ENCODE assay signal across 9 mouse cellular contexts in genomic region chr1:13789318-13790085, GRCm38 (mm10).
DNase-seq lines count a peak whose midpoint lies in the region; ATAC-seq and TF ChIP-seq lines count a peak whose summit lies in the region.
"Had no signal": no experiment of that assay in that cellular context is flagged by ENCODE, and none has a peak within 500 bp of the region (broad histone marks: within the 10 kb centered on the region; RNA-seq: fewer than 3 reads in every experiment).

No protein-coding gene starts in this region.

- H3ac ChIP-seq in C2C12 (ENCODE audit: control insufficient read depth, insufficient read length, low read depth), result no peak overlapping the region

- H3K4me1 ChIP-seq in bone marrow, adult 2 months (ENCODE audit: control insufficient read depth, insufficient read depth, low read length), result no peaks in the 10 kb centered on the region
- H3K4me1 ChIP-seq in embryonic facial prominence, embryonic 15.5 days, result 0 out of 2 replicates have a peak, but pooled peaks cover 6% of the 10 kb centered on the region
- 0 out of 2 replicates have a peak, but pooled peaks cover 3% of the 10 kb centered on the region for H3K4me1 ChIP-seq in heart, embryonic 12.5 days (replicated peaks)
- H3K4me1 ChIP-seq in liver, embryonic 14.5 days (replicated peaks; ENCODE audit: control insufficient read depth in 2 of 2, insufficient read depth in 2 of 2, low read length in 1 of 2), result no peaks in the 10 kb centered on the region
- H3K4me1 ChIP-seq in neural tube, embryonic 13.5 days (replicated peaks), result peaks cover 4% of the 10 kb centered on the region; the same call in 1 of the 2 replicates
- H3K4me1 ChIP-seq in stomach, postnatal 0 days (replicated peaks; ENCODE audit: control insufficient read depth, insufficient read depth), result no peaks in the 10 kb centered on the region

- no peaks in the 10 kb centered on the region for H3K79me2 ChIP-seq in C2C12 (ENCODE audit: control insufficient read depth, insufficient read depth)

- no peak for TF ChIP-seq EP300 in liver, embryonic 14.5 days (IDR thresholded peaks at IDR 0.05; ENCODE audit: low read depth)
- TF ChIP-seq EP300 in stomach, postnatal 0 days (optimal IDR thresholded peaks at IDR 0.05), result no peak

- no peaks in the 10 kb centered on the region for H3K9me3 ChIP-seq in embryonic facial prominence, embryonic 15.5 days (replicated peaks)
- 0 out of 2 replicates have a peak, but pooled peaks cover 12% of the 10 kb centered on the region for H3K9me3 ChIP-seq in heart, embryonic 12.5 days (replicated peaks)
- no peaks in the 10 kb centered on the region for H3K9me3 ChIP-seq in liver, embryonic 14.5 days (ENCODE audit: control insufficient read depth, low read length)
- peaks cover 11% of the 10 kb centered on the region for H3K9me3 ChIP-seq in neural tube, embryonic 13.5 days
- H3K9me3 ChIP-seq in stomach, postnatal 0 days (ENCODE audit: control insufficient read depth, low read length), result no peaks in the 10 kb centered on the region

- H3K27me3 ChIP-seq in C2C12 (ENCODE audit: control insufficient read depth, insufficient read depth, insufficient read length), result no peaks in the 10 kb centered on the region
- no peaks in the 10 kb centered on the region for H3K27me3 ChIP-seq in embryonic facial prominence, embryonic 15.5 days
- no peaks in the 10 kb centered on the region for H3K27me3 ChIP-seq in heart, embryonic 12.5 days (replicated peaks)
- no peaks in the 10 kb centered on the region for H3K27me3 ChIP-seq in liver, embryonic 14.5 days (ENCODE audit: control insufficient read depth, insufficient read depth, low read length)
- peaks cover 4% of the 10 kb centered on the region for H3K27me3 ChIP-seq in neural tube, embryonic 13.5 days
- H3K27me3 ChIP-seq in stomach, postnatal 0 days (ENCODE audit: control insufficient read depth, insufficient read depth, low read length), result no peaks in the 10 kb centered on the region

- no peak for ATAC-seq in embryonic facial prominence, embryonic 15.5 days (ENCODE audit: insufficient number of reproducible peaks, low FRiP score, low TSS enrichment, low read depth)
- 0 out of 2 replicates have a peak, but pooled peaks have one; percentile 36 for ATAC-seq in heart, embryonic 12.5 days (ENCODE audit: insufficient number of reproducible peaks, low FRiP score)
- no peak for ATAC-seq in liver, embryonic 14.5 days (ENCODE audit: insufficient read depth)
- ATAC-seq in neural tube, embryonic 13.5 days (ENCODE audit: low read depth), result peak; percentile 92
- no peak for ATAC-seq in stomach, postnatal 0 days (ENCODE audit: low FRiP score, low TSS enrichment)

- H3K4me3 ChIP-seq in C2C12 (ENCODE audit: insufficient read depth, poor library complexity, severe bottlenecking), result no peak overlapping the region
- no peak overlapping the region for H3K4me3 ChIP-seq in bone marrow, adult 2 months (replicated peaks; ENCODE audit: control insufficient read depth, low read depth, low read length)
- 0 out of 2 replicates have a peak overlapping the region, but pooled peaks have one; percentile 13 for H3K4me3 ChIP-seq in embryonic facial prominence, embryonic 15.5 days (replicated peaks)
- H3K4me3 ChIP-seq in heart, embryonic 12.5 days, result no peak overlapping the region
- H3K4me3 ChIP-seq in liver, embryonic 14.5 days (ENCODE audit: insufficient read depth in 1 of 2, low read depth in 2 of 2, low read length in 2 of 2), result no peak overlapping the region
- no peak overlapping the region for H3K4me3 ChIP-seq in neural tube, embryonic 13.5 days
- H3K4me3 ChIP-seq in stomach, postnatal 0 days (ENCODE audit: low read depth, low read length), result no peak overlapping the region
- H3K4me3 ChIP-seq: erythroblast, embryonic 14.5 days had no signal

- peak; percentile 54 for TF ChIP-seq CTCF in C2C12 (IDR thresholded peaks at IDR 0.05; ENCODE audit: control insufficient read depth, insufficient read depth, insufficient read length)
- TF ChIP-seq CTCF in bone marrow, adult 2 months (IDR thresholded peaks at IDR 0.05; ENCODE audit: control insufficient read depth, insufficient read depth, low read length), result peak; percentile 85
- TF ChIP-seq CTCF in liver, embryonic 14.5 days (IDR thresholded peaks at IDR 0.05; ENCODE audit: low read depth), result peak; percentile 77
- TF ChIP-seq CTCF in stomach, postnatal 0 days (IDR thresholded peaks at IDR 0.05; ENCODE audit: low read depth), result peak; percentile 94

- DNase-seq in kidney, postnatal 10 days, result peak; percentile 88
- peak in 2 of 3 experiments; percentile 13 to 20 for DNase-seq in liver, embryonic 14.5 days (ENCODE audit: low read depth in 3 of 3, low spot score in 3 of 3)
- peak; percentile 72 for DNase-seq in stomach, postnatal 0 days (ENCODE audit: low spot score)

- H3K36me3 ChIP-seq in C2C12 (ENCODE audit: control insufficient read depth, insufficient read depth), result no peaks in the 10 kb centered on the region
- no peaks in the 10 kb centered on the region for H3K36me3 ChIP-seq in embryonic facial prominence, embryonic 15.5 days
- H3K36me3 ChIP-seq in heart, embryonic 12.5 days, result no peaks in the 10 kb centered on the region
- no peaks in the 10 kb centered on the region for H3K36me3 ChIP-seq in liver, embryonic 14.5 days (replicated peaks; ENCODE audit: control insufficient read depth, insufficient read depth, low read depth)
- no peaks in the 10 kb centered on the region for H3K36me3 ChIP-seq in neural tube, embryonic 13.5 days
- H3K36me3 ChIP-seq in stomach, postnatal 0 days (ENCODE audit: control insufficient read depth, insufficient read depth, low read length), result no peaks in the 10 kb centered on the region

- no peak for TF ChIP-seq POLR2A in bone marrow, adult 2 months (IDR thresholded peaks at IDR 0.05; ENCODE audit: borderline replicate concordance, control insufficient read depth, low read depth, low read length)

- H3K9ac ChIP-seq in embryonic facial prominence, embryonic 15.5 days, result no peak overlapping the region
- H3K9ac ChIP-seq in heart, embryonic 12.5 days, result no peak overlapping the region
- H3K9ac ChIP-seq in liver, embryonic 14.5 days (replicated peaks), result no peak overlapping the region
- no peak overlapping the region for H3K9ac ChIP-seq in neural tube, embryonic 13.5 days
- H3K9ac ChIP-seq in stomach, postnatal 0 days (ENCODE audit: low read length), result no peak overlapping the region

- peak overlapping the region; percentile 42 for H3K4me2 ChIP-seq in embryonic facial prominence, embryonic 15.5 days (replicated peaks)
- H3K4me2 ChIP-seq in heart, embryonic 12.5 days, result peak overlapping the region; percentile 59
- no peak overlapping the region for H3K4me2 ChIP-seq in liver, embryonic 14.5 days (ENCODE audit: low read depth)
- peak overlapping the region; percentile 42 for H3K4me2 ChIP-seq in neural tube, embryonic 13.5 days
- H3K4me2 ChIP-seq in stomach, postnatal 0 days (replicated peaks; ENCODE audit: low read depth), result no peak overlapping the region; the same call in 1 of the 2 replicates

- no peak overlapping the region for H3K27ac ChIP-seq in bone marrow, adult 2 months (ENCODE audit: control insufficient read depth, insufficient read depth, low read depth, low read length, poor library complexity)
- no peak overlapping the region for H3K27ac ChIP-seq in embryonic facial prominence, embryonic 15.5 days (replicated peaks)
- no peak overlapping the region for H3K27ac ChIP-seq in heart, embryonic 12.5 days (ENCODE audit: poor library complexity, severe bottlenecking)
- no peak overlapping the region for H3K27ac ChIP-seq in liver, embryonic 14.5 days
- H3K27ac ChIP-seq in neural tube, embryonic 13.5 days (replicated peaks), result no peak overlapping the region
- H3K27ac ChIP-seq in stomach, postnatal 0 days (replicated peaks), result no peak overlapping the region

- H3K79me3 ChIP-seq in C2C12 (ENCODE audit: low read depth), result no peaks in the 10 kb centered on the region

- WGBS in bone marrow, adult 2 months, result 48% methylated on average over 13 of the region's 13 CpGs
- WGBS in embryonic facial prominence, embryonic 15.5 days, result 32% methylated on average over 13 of the region's 13 CpGs
- 40% methylated on average over 13 of the region's 13 CpGs for WGBS in heart, embryonic 12.5 days
- WGBS in liver, embryonic 14.5 days (ENCODE audit: insufficient replicate concordance), result 32% methylated on average over 13 of the region's 13 CpGs
- 43% methylated on average over 13 of the region's 13 CpGs for WGBS in neural tube, embryonic 13.5 days
- WGBS in stomach, postnatal 0 days, result 44% methylated on average over 13 of the region's 13 CpGs

TF ChIP-seq in C2C12, 6 proteins besides CTCF, POLR2A, EP300 and RAD21:
- TF ChIP-seq MYOG (IDR thresholded peaks at IDR 0.05; ENCODE audit: control insufficient read depth, extremely low read depth, insufficient read length) (no peak), MAX (IDR thresholded peaks at IDR 0.05) (peak; percentile 92), USF1 (IDR thresholded peaks at IDR 0.05; ENCODE audit: low read depth) (peak; percentile 40)

Comparison
In these comparisons a context has a peak if more than half of its experiments do, and no peak if none do; other contexts are left out.
1. ATAC-seq: peak in heart, embryonic 12.5 days (single experiment) and neural tube, embryonic 13.5 days (single experiment); none in embryonic facial prominence, embryonic 15.5 days (single experiment), liver, embryonic 14.5 days (single experiment) and stomach, postnatal 0 days (single experiment).
2. H3K4me2 ChIP-seq: peak in embryonic facial prominence, embryonic 15.5 days (single experiment), heart, embryonic 12.5 days (single experiment) and neural tube, embryonic 13.5 days (single experiment); none in liver, embryonic 14.5 days (single experiment) and stomach, postnatal 0 days (single experiment).
3. DNase-seq: peak in every context shown above with its lines; median percentile 88 in kidney, postnatal 10 days; 72 in stomach, postnatal 0 days; 16 in liver, embryonic 14.5 days.
4. Peak in every context shown above with its lines, with median percentiles within 50 percentile points of each other: CTCF ChIP-seq.